Mouse (Mus musculus) lung, postnatal 4 days (tissue): Measurements from ENCODE around the gene Zcchc14.
A peak's percentile ranks its signal among the peaks of the same experiment; 100 is the strongest.
"Not testable (repeated sequence)": the region's sequence is repeated elsewhere in the genome, so short reads cannot be mapped to it uniquely, and the experiment has no call there.

Source experiments
- DNase-seq, 2 experiments: peaks; one replicate each; pipeline ENCODE4 v3.0.0; 2021

Gene Zcchc14

DNA sequence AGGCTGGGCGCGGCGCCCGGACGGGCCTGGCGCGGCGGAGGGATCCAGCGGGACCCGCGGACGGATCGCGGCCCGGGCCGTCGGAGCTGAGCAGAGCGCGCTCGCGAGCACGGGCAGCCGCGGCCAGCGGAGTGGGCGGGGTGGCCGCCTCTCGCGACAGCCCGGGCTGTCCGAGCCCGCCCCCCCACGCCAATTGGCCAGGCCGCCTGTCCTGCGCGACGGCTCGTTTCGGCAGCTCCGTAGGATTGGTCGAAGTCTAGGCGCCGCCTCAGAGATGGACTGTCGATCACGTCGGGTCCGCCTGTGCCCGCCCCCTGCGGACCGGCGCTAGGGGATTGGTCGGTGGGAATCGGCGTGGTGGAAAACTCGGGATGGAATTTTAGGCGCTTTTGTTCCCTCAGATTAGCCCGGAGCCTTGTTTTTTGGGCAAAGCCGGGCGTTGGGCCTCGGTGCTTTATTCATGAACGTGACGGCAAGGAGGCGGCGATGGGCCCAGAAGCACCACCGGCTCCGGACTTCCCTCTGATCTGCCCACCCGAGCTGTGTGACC, at the start of gene Zcchc14:
TSS of gene Zcchc14 (minus strand) at position 128 of the 550 bp plus-strand sequence.
- peak; percentile 97 to 100 for DNase-seq

DNA sequence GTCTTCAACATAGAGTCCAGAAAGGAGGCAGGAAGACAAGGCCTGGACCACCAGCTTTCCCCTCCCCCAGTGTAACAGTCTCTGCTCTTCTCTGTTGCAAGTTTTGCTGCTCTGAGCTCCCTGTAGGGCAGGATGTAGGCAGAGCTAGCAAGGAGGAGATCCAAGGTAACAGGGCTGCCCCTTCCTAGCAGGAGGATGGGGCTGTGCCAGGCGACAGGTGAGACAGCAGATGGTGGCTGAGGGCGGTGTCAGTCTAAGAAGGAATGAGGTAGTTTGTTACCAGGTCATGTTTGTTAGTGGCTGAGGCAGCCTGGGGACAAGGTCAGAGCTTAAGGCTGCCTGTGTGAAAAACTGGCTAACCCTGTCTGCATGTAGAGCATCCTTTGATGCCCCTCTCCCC, 47.2 kb upstream of the Zcchc14 start:
- no peak for DNase-seq

- DNase-seq: no peak
Observed at GRCm38 (mm10) chr8:121698615-121699101, 46.0 kb upstream of the Zcchc14 start.

DNA sequence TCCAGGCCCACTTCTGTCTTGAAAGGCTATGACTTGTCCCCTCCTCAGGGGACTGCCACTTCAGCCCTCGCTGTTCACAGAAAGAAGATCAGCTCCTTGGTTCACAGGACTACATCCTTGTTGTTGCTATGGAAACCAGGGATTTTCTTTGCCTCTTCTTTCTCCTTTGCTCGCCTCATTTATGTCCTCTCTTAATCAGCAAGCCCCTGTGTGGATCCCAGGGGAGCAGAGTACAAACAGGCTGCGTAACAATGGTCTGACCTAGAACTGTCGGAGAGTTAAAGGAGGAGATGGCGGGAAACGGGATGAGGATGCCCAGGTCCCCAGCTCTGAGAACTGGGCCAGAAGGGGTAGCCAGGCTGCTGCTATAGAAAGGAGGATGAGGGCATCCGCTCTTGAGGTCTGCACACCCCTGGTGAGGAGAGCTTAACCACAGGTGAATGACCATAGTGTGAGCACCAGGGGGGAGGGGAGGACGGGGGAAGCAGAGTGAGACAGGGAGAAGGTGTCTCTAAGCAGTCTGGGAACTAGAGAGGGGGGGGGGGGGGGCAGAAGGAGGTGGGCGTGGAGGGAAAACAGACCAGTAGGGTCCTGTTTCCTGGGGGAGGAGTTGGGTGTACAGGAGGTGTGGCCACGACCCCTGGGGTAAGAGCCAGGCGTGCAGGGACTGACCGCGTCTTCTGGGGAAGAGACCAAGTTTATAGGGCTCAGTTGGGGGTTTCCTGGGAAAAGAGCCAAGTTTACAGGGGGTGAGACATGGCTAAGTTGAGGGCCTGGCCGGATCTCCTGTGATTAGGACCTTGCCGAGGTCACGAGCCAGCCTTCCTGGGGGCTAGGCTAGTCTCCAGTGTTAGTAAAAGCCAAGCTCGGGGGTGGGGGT, 45.3 kb upstream of the Zcchc14 start:
- DNase-seq: no peak

DNA sequence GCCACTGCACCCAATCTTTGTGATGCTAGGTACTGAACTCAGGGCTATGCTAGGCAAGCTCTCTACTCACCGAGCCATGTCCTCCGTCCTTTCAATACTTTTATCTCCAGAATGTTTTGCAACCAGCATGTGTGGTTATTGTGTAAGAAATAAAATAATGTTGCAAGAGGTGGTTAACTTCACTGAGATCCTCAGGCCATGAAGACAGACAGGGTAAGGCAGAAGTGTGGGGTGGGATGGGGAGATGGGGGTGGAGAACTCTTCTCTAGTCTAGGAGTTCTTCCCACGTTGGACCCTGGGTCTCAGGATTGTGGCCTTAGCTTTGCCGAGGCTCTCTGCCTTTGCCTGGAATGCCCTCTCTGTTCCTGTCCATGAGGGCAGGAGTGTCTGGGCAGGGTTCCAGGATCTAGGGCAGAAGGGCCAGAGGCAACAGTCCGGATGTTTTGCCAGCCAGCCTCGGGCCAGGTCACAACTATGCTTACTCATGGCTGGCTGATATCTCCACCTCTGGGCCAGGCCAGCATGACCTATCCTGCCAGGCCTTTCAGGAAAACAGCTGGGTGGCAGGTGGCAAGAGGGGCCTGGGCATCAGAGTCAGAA, 43.0 kb upstream of the Zcchc14 start:
- DNase-seq: peak; percentile 38 to 63

DNA sequence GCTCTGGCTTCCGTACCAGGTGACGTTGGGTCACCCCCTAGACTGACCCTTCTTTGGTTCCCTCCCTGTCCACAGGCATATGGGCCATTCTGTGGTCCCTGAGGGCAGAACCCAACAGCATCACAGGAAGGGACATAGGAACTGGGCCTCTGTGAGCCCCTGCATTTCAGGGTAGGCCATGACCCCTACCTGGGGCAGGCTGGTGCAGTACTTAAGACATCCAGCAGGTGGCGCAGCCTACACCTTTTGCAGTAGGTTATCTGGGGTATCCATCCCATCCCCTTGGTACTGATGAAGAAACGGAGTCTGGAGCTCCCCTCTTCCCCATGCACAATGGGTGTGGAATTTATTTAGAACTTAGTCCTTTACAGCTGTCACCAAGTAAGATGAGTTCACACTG, 41.8 kb upstream of the Zcchc14 start:
- peak in 1 of 2 experiments; percentile 54 for DNase-seq

DNA sequence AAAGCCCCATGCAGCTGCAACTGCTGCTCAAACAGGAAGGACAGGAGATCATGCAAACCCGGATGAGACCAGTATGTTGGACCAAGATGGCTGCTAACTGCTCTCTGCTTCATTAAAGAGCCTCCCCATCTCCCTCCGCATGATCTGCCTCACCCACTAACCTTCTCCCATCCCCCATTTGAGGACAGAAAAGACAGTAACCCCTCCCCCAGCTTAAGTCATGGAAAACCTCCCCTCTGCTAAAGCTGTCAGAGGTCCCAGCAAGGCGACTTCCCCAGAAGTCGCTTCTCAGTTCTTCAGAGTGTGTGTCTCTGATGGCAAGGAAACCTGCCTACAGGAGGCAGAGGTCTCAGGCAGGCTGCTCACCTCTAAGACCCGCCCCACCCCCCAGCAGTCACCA, 35.8 kb upstream of the Zcchc14 start:
- DNase-seq: no peak

DNA sequence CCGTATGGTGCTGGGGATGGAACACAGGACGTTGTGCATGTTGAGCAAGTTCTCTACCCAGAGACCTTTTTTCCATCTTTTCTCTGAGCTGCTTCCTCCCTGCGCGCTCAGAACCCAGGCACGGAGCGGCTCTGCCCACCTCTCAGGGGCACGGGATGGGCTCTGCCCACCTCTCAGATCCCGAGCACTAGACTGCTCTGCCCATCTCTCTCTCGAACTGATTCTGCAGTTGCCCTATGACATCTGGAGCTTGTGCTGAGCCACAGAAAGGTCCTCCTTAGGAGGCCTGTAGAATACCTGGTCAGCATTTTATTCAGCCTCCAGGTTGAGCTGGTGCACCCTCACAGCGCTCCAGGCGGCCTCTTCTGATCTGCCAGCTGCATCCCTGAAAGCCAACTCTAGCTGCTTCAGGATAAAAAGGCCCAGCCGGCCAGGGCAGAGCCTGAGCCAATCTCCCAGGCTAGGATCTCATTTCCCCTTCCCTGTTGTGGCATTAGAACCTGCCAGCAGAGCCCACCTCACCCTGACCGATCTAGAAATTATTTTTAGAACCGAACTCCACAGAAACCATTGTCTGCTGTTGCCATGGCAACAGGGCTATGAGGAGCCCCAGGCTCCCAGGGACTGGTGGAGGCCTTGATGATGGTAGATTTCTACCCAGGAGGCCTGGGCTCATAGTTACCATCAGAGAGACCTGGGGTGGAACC, 34.9 kb upstream of the Zcchc14 start:
- DNase-seq: peak in 1 of 2 experiments; percentile 14

DNA sequence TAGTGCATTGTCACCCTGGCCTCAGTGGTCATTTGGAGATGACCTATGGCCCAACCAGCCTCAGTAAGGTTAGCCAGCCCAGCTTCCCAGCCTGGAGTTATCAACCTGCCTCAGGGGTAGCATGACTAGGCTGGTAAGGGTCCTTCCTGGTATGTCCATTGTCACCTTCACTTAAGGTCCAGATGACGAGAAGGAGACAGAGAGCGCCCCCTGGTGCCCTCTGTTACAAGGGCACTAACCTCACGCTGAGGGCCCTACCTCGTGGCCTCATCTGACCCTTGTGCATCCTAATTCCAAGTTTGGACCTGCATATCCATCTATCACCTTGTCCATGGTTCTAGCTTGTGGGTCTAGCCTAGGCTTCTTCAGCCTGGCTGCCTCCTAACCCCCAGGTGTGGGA, 32.7 kb upstream of the Zcchc14 start:
- DNase-seq: peak; percentile 59 to 74

DNA sequence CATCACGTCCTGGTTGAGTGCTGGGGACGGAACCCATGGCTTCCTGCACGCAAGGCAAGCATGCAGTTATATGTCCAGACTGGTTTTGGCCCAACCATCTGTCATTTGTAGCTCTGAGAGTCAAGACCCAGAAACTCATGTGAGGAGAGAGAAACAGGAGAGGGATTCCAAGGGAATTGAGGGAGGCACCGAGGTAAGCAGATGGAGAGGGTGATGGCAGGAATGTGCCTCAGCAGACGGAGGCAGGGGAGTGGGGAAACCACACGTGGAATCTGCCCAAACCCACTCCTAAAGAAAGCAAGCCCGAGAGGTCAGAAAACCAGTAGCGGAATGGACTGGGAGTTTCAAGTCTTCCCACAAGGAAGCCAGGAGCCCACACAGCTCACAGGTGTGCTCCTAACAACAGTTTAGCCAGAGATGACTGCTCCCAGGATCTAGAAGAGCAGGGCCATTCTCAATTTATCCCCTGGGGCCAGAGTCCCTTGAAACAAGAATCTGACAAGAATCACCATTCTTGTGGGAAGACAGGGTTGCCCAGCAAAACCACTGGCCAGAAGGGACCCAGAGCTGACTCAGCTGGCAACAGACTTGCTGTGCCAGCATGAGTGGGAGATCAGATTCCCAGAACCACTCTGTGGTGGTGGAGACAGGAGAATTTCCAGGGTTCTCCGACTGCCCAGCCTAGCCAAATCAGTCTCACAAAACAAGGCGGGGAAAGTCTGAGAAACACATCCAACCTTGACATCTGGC, 30.6 kb upstream of the Zcchc14 start:
- no peak for DNase-seq

- DNase-seq: no peak
Observed at GRCm38 (mm10) chr8:121681457-121681856, 28.8 kb upstream of the Zcchc14 start.

DNA sequence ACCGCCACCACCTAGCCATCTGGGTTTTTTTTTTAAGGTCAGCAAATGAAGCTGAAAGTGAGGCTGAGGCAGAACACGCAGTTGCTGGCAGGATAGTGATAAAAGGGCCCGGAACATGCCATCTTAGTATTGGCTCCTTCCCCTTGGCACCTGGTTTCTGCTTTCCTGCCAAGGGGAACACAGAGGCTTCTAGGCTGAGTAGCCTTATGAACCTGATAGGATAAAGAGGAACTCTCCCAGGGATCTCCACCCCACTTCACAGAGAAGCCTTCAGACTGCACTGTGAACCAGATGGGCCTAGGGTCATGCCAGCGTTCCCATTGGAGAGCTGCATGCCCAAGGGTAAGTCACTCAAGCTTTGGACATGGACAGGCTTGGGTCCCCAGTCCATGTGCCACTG, 28.2 kb upstream of the Zcchc14 start:
- DNase-seq: no peak

GRCm38 (mm10) chr8:121678696-121679095, 26.0 kb upstream of the Zcchc14 start:
- DNase-seq: no peak

- peak; percentile 55 to 81 for DNase-seq
Observed at GRCm38 (mm10) chr8:121675701-121676100, 23.0 kb upstream of the Zcchc14 start.

DNA sequence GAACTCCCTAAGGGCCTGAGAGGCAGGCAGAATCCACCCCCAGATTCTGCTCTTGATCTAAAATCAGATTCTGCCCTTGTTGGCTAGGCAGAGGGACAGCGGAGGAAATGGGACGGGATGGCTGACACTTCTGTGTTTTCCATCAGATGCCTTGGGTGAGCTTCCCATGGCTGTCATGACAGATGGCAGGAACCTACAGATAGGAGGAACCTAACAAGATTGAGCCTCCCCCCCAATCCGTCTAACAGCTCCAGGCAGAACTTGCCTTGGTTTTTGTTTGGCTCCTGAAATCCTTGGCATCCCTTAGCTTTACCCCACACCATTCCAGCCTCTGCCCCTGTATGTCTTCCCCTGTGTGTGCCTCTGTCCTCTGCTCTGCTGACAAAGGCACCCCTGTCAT, 22.5 kb upstream of the Zcchc14 start:
- no peak for DNase-seq

DNA sequence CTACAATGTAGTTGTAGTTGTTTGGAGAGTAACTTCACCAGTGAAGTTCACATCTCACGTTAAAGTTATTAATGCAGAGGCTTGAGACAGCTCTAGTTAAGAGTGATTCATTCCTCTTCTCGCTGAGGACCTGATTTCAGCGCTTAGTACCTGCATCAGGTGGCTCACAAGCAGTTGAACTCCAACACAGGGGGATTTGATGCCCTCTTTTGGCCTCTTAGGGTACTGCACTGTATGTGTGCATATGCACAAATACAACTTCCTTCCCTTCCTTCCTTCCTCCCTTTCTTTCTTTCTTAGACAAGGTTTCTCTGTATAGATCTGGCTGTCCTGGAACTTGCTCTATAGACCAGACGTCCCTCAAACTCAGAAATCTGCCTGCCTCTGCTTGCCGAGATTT, 21.8 kb upstream of the Zcchc14 start:
- peak in 1 of 2 experiments; percentile 31 for DNase-seq

DNA sequence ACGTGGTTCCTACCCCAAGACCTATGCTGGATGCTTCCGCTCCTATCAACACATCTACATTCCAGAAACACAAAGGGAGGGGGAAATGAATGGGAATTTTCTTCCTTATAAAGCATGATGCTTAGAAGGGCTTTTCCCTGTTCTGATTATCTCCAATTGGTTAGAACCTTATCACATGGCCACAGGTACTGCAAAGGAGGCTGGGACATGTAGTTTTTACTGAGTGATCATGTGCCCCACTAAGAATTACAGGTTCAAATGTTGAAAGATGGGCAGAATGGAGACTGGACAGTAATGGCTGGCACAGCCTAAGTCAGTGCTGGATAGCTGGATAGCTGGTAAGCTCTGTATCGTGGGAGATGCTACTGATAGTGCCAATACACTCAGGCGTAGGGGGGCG, 21.2 kb upstream of the Zcchc14 start:
- no peak for DNase-seq

DNA sequence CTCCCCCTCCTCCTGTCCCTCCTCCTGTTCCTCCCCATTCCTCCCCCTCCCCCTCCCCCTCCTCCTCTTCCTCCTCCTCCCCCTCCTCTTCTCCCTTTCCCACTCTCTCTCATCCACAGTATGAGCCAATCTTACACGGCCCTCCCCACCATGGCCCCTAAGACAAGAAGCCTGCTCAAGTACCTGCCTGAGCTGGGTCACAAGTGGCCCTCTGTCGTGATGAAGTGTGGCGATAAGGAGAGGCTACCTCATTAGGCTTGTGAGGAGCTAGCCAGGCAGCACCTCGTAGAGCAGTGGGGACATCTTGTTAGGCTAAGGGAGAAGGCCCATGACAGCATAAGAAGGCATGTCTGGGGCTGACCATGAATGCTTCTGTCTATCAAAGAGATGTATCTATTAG, 20.5 kb upstream of the Zcchc14 start:
- peak; percentile 39 to 74 for DNase-seq

- DNase-seq: peak; percentile 54 to 68
Observed at GRCm38 (mm10) chr8:121669208-121669607, 16.5 kb upstream of the Zcchc14 start.

DNA sequence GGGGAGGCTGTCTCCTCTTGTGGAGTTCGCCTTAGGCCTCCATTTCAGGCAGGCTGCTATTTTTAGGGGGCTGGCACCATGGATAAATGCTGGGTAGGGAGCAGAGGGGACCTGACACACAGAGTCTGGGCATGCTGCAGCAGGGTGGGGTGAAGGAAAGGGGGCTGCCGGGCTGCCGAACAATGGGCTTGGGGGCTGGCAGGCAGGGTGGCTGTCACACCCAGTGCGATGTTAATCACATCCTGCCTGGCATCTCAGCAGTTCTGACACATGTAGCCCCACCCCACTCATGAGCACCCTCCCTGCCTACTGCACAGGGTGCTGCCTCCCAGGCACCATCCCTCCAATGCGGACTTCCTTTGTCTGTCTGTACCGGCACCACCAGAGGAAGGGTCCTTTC, 15.9 kb upstream of the Zcchc14 start:
- peak; percentile 69 to 83 for DNase-seq

- DNase-seq: not testable (repeated sequence)
Observed at GRCm38 (mm10) chr8:121667936-121668500, 15.3 kb upstream of the Zcchc14 start.

GRCm38 (mm10) chr8:121665329-121665728, 12.6 kb upstream of the Zcchc14 start:
- DNase-seq: peak; percentile 87 to 95
